Mouse (Mus musculus) lung, postnatal 0 days (tissue): ENCODE results near the gene Cacng8. TPM values are rescaled to one million over a fixed set of nuclear protein-coding genes. Genes with fewer than 3 reads are reported as not detected.

ENCODE experiments used
- ATAC-seq: fragments of 200-750 bp; cut with Nextera tagmentation; 2 replicates; pipeline ENCODE4 v1.8.0; 2017; ENCODE audit warnings: moderate library complexity
- DNase-seq: peaks from one replicate; pipeline ENCODE4 v3.0.0-alpha.2; 2016; ENCODE audit warnings: low spot score
- H3K27ac ChIP-seq: fragments of 300-500 bp; sonication (generic); 2 replicates; pipeline ENCODE4 v1.5.1; 2014; ENCODE audit warnings: antibody characterized with exemption, mild to moderate bottlenecking, low read length, mixed read lengths
- H3K27me3 ChIP-seq: fragments of 300-500 bp; sonication (generic); replicated peaks from 2 replicates; pipeline ENCODE4 v1.6.1; 2014; ENCODE audit warnings: low read length, mixed read lengths; ENCODE audit not compliant: insufficient read depth
- H3K36me3 ChIP-seq: fragments of 300-500 bp; sonication (generic); 2 replicates; pipeline ENCODE4 v1.6.1; 2014; ENCODE audit warnings: low read length, mixed read lengths; ENCODE audit not compliant: insufficient read depth
- H3K4me1 ChIP-seq: fragments of 300-500 bp; sonication (generic); 2 replicates; pipeline ENCODE4 v1.6.1; 2014; ENCODE audit warnings: antibody characterized with exemption, low read depth, low read length, mixed read lengths; ENCODE audit not compliant: insufficient read depth
- H3K4me2 ChIP-seq: fragments of 300-500 bp; sonication (generic); replicated peaks from 2 replicates; pipeline ENCODE4 v1.6.1; 2014; ENCODE audit warnings: low read depth, mild to moderate bottlenecking, low read length, moderate library complexity, mixed read lengths
- H3K4me3 ChIP-seq: fragments of 300-500 bp; sonication (generic); 2 replicates; pipeline ENCODE4 v1.5.1; 2014; ENCODE audit warnings: low read depth, low read length
- H3K9ac ChIP-seq: fragments of 300-500 bp; sonication (generic); replicated peaks from 2 replicates; pipeline ENCODE4 v1.6.1; 2014; ENCODE audit warnings: low read depth, mild to moderate bottlenecking
- H3K9me3 ChIP-seq: fragments of 300-500 bp; sonication (generic); 2 replicates; pipeline ENCODE4 v1.6.1; 2016; ENCODE audit warnings: low read length, mixed read lengths
- CTCF ChIP-seq: IDR thresholded peaks from 2 replicates; pipeline ENCODE4 v1.5.1; 2016; ENCODE audit warnings: antibody characterized with exemption, mild to moderate bottlenecking
- EP300 ChIP-seq: IDR thresholded peaks from 2 replicates; pipeline ENCODE4 v1.6.1; 2016; ENCODE audit warnings: antibody characterized with exemption, mild to moderate bottlenecking, control low read depth
- WGBS: fragments of 180-500 bp; shearing (Covaris S2); extraction: QIAGEN DNeasy Blood & Tissue Kit; methylation state at CpG from one replicate; pipeline ENCODE4 v1.1.7; 2014; 5-methylcytosine and 5-hydroxymethylcytosine counted together
- polyA plus RNA-seq: library from polyadenylated mRNA; unstranded; fragments of >200 nt; fragmentation: Nextera tagmentation; extraction: Ambion mirVana; gene quantifications from 2 replicates; pipeline ENCODE4 v1.2.1, GENCODE M21; 2015

The Cacng8 gene
- polyA plus RNA-seq, 1 experiment from 2014 or later, result 0.13 TPM

DNA sequence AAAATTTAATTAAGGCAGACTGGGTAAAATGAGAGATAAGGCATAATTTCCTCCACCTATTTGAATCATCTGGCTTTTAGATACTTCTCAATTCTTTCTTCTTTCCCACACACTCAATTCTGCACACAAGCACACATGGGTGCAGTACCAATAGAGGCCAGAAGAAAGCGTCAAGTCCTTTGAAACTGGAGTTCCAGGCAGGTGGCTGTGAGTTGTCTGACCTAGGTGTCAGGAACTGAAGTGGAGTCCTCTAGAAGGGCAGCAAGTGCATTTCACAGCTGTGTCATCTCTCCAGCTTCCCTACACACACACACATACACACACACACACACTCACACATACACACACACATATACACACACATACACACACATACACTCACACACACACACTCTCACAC, 38.9 kb upstream of the Cacng8 start:
- Histone ChIP-seq H3K4me1 (no peaks in the 10 kb centered on the region), H3K27ac (no peak overlapping the region), H3K4me3 (no peak overlapping the region), H3K27me3 (no peaks in the 10 kb centered on the region), H3K9ac (no peak overlapping the region), H3K4me2 (no peak overlapping the region), H3K9me3 (no peaks in the 10 kb centered on the region), H3K36me3 (no peaks in the 10 kb centered on the region)
- 87% methylated on average over 1 of the region's 1 CpGs for WGBS
- ATAC-seq (no peak), DNase-seq (no peak)
- TF ChIP-seq CTCF (no peak), EP300 (no peak)

DNA sequence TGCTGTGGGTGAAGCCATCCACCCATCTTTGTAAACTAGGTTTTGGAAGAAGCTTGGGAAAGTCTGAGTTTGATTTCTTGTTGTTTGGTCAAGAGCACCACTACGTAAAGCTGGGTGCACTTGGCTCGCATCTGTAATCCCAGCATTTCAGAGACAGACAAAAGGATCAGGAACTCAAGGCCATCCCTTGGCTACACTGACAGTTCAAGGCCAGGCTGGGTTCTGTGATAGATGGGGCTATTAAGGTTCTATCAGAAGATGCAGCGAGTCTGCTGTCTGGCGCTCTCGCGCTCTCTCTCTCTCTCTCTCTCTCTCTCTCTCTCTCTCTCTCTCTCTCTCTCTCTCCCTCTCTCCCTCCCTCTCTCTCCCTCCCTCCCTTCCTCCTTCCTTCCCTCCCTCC, 35.6 kb upstream of the Cacng8 start:
- no peaks in the 10 kb centered on the region for H3K27me3 ChIP-seq
- ATAC-seq (no peak), DNase-seq (no peak)
- no peaks in the 10 kb centered on the region for H3K36me3 ChIP-seq
- no peak overlapping the region for H3K27ac ChIP-seq
- 84% methylated on average over 6 of the region's 6 CpGs for WGBS
- no peak overlapping the region for H3K4me2 ChIP-seq
- no peak overlapping the region for H3K4me3 ChIP-seq
- no peak overlapping the region for H3K9ac ChIP-seq
- TF ChIP-seq CTCF (no peak), EP300 (no peak)
- H3K4me1 ChIP-seq, result no peaks in the 10 kb centered on the region
- no peaks in the 10 kb centered on the region for H3K9me3 ChIP-seq

DNA sequence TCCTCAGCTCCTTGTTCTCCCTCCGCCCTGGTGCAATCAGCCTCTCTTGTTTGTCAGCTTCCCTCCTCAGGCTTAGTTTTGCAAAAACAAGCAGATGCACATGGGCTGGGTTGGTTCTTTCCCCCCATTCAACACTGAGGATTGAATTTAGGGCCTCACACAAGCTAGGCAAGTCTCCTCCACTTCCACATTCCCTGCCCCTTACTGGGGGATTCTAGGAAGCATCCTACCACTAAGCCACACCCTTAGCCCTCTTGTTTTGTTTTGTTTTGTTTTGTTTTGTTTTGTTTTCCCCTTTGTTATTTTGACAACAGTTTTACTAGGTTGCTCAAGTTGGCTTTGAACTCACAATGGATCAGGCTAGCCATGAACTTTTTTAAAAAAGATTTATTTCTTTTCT, 29.8 kb upstream of the Cacng8 start:
- Histone ChIP-seq H3K4me3 (no peak overlapping the region), H3K27me3 (0 out of 2 replicates have a peak, but pooled peaks cover under 1% of the 10 kb centered on the region), H3K4me2 (no peak overlapping the region), H3K27ac (no peak overlapping the region), H3K36me3 (no peaks in the 10 kb centered on the region), H3K9ac (no peak overlapping the region), H3K9me3 (no peaks in the 10 kb centered on the region), H3K4me1 (no peaks in the 10 kb centered on the region)
- no peak for TF ChIP-seq CTCF
- TF ChIP-seq EP300, result no peak
- 86% methylated on average over 1 of the region's 1 CpGs for WGBS
- ATAC-seq (no peak), DNase-seq (no peak)

DNA sequence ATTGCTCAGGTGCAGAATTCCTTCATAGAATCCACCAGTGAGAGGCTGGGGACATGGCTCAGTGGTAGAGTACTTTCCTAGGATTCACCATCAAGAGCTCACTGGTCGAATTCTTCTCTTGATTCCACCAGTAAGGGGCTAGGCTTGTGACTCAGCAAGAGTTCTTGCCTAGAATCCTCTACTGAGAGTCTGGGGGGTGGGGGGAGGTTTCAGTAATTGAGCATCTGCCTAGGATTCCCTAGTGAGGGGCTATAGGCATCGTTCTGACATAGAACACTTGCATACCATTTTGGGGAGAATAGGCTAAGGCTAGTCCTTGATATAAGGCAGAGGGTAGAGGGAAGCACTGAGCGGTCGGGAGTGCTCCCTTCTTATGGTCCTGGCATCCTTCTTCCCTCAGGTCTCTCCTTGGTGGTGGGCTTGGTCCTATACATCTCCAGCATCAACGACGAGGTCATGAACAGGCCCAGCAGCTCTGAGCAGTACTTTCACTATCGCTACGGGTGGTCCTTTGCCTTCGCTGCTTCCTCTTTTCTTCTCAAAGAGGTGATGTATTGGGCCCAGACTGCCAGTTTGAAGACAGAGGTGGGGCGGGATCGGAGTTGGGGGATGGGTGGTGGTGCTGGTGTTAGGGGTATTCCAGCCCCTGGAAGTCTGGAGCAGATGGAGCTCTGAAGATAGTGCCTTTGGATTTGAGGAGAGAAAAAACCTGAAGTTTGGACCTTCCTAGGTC, 24.8 kb upstream of the Cacng8 start:
- Histone ChIP-seq H3K4me3 (no peak overlapping the region), H3K4me2 (no peak overlapping the region), H3K9me3 (no peaks in the 10 kb centered on the region), H3K27me3 (0 out of 2 replicates have a peak, but pooled peaks cover 5% of the 10 kb centered on the region), H3K4me1 (no peaks in the 10 kb centered on the region), H3K27ac (no peak overlapping the region), H3K9ac (no peak overlapping the region), H3K36me3 (no peaks in the 10 kb centered on the region)
- ATAC-seq, result no peak
- DNase-seq, result no peak
- TF ChIP-seq EP300, result no peak
- TF ChIP-seq CTCF, result no peak
- 29% methylated on average over 11 of the region's 11 CpGs for WGBS

DNA sequence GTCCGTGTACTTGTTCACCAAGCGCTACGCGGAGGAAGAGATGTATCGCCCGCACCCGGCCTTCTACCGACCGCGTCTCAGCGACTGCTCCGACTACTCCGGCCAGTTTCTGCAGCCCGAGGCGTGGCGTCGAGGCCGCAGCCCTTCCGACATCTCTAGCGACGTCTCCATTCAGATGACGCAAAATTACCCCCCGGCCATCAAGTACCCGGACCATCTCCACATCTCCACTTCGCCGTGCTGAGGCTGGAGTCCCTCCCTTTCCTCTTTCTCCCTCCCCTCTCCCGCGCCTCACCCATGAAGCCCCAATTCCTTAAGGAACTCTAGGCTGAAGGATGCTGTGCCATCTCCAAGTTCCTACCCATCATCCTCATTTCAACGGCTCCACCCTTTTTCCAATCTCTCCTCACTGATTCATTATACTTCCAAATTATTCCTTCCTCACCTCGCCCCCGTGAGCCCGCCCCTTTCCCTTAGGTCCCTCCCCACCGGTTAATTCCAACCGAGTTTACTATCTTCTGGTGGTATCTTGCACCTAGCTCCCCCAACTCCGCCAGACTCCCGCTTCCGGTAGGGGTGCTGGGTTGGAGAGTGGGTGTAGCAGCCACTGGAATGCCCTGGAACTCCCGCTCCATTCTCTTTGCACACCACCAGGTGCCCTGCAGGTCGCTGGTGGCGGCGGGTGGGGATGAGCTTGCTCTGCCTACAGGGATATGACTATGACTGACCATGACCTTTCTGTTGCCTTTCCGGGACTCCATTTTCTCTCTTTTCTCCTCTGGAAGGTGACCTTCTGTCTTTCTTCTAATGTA, 23.6 kb upstream of the Cacng8 start:
- 0 out of 2 replicates have a peak, but pooled peaks cover 5% of the 10 kb centered on the region for H3K27me3 ChIP-seq
- no peak overlapping the region for H3K9ac ChIP-seq
- no peak for TF ChIP-seq EP300
- no peak for TF ChIP-seq CTCF
- ATAC-seq (no peak), DNase-seq (no peak)
- H3K36me3 ChIP-seq, result no peaks in the 10 kb centered on the region
- no peak overlapping the region for H3K27ac ChIP-seq
- 0 out of 2 replicates have a peak overlapping the region, but pooled peaks have one; percentile 8 for H3K4me2 ChIP-seq
- H3K9me3 ChIP-seq, result no peaks in the 10 kb centered on the region
- H3K4me3 ChIP-seq, result no peak overlapping the region
- no peaks in the 10 kb centered on the region for H3K4me1 ChIP-seq
- 16% methylated on average over 38 of the region's 42 CpGs for WGBS

DNA sequence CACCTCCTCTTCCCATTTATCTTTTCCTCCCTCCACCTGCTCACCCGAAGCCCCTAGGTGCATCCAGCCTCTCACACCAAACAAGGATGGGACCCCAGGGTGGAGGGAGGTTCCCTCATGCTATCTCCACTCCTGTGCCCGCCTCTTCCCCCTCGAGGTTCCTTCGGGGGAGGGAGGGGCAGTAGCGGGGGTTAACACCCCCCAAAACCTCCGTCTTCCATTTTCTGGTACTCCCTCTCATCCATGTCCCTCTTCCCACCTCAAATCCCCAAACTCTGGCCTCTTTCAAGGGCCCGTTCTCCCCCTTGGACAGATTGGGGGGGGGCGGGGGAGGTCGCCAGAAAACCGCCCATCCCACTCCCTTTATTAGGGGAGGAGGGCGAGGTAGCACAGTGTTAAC, 22.9 kb upstream of the Cacng8 start:
- Histone ChIP-seq H3K4me2 (no peak overlapping the region), H3K9ac (no peak overlapping the region), H3K9me3 (no peaks in the 10 kb centered on the region), H3K36me3 (no peaks in the 10 kb centered on the region), H3K27me3 (0 out of 2 replicates have a peak, but pooled peaks cover 5% of the 10 kb centered on the region), H3K4me1 (no peaks in the 10 kb centered on the region), H3K4me3 (no peak overlapping the region), H3K27ac (no peak overlapping the region)
- WGBS, result 11% methylated on average over 9 of the region's 11 CpGs
- DNase-seq (no peak), ATAC-seq (no peak)
- TF ChIP-seq CTCF (no peak), EP300 (no peak)
